In the genomic region with DNA sequence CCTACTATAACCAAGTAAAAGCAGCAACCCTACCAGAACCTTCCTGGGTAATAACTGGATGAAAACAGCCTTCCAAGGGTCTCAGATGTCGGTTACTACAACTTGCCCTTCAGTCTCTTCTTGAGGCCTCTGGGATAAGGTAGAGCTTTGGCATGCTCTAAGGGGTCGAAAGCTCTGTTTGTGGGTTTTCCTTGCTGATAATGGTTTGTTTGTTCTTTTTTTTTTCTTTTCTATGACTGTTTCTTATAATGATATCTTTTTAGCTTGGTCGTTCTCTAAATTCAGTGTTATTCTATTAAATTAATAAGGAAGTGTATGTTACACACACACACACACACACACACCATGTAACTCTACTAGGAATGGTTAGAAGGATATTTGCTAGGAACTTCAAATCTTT, we compare ENCODE assay signal across 16 mouse cellular contexts.
"Had no signal": no experiment of that assay in that cellular context is flagged by ENCODE, and none has a peak within 500 bp of the region (broad histone marks: within the 10 kb centered on the region; RNA-seq: fewer than 3 reads in every experiment).

No protein-coding gene starts in this region.

- H3K36me3 ChIP-seq: neural tube, embryonic 13.5 days; neural tube, embryonic 15.5 days; stomach, embryonic 15.5 days had no signal

- H3K4me1 ChIP-seq: neural tube, embryonic 13.5 days; neural tube, embryonic 15.5 days; stomach, embryonic 15.5 days had no signal

- H3K9ac ChIP-seq: neural tube, embryonic 13.5 days; neural tube, embryonic 15.5 days; stomach, embryonic 15.5 days had no signal

- H3K4me3 ChIP-seq: neural tube, embryonic 13.5 days; neural tube, embryonic 15.5 days; stomach, embryonic 15.5 days had no signal

- H3K27ac ChIP-seq: neural tube, embryonic 13.5 days; neural tube, embryonic 15.5 days; stomach, embryonic 15.5 days; stomach, postnatal 0 days had no signal

- DNase-seq: retina, postnatal 1 day; right cerebral cortex, adult 18-20 months; right cerebral cortex, postnatal 14 days; right cerebral cortex, postnatal 25 days; right cerebral cortex, postnatal 4 days; spleen, adult 18-20 months; thymus, adult 18-20 months; thymus, adult 2 months; thymus, postnatal 14 days; thymus, postnatal 25 days; thymus, postnatal 36 days; thymus, postnatal 4 days had no signal

- H3K9me3 ChIP-seq: neural tube, embryonic 13.5 days; neural tube, embryonic 15.5 days; stomach, embryonic 15.5 days had no signal

- H3K27me3 ChIP-seq: neural tube, embryonic 13.5 days; neural tube, embryonic 15.5 days; stomach, embryonic 15.5 days had no signal
